Mouse (Mus musculus): ENCODE measurements around the gene Csrnp2. TPM values are rescaled to one million over a fixed set of nuclear protein-coding genes. Genes with fewer than 3 reads are reported as not detected.

Gene Csrnp2
- total RNA-seq, 2 experiments from 2014 or later: 34.5 to 34.7 TPM

DNA sequence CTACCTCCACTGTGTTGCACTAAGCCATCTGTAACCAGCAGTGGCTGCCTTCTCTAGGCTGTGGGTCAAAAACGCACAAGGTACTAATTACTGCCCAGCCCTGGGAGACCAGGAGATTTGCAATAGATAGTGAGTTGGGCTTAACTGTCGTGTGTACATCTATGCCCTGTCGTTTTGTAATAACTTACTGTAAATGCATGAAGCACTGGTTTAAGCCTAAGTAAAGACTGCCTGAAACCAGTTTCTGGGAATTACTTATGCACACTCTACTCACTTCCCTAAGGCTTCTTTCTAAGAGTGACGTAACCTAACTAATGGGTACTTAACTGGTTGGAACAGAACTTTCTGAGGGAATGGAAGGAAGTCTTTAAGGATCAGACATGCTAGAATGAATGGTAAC is 16.4 kb downstream of the Csrnp2 start:
- DNase-seq (ENCODE audit: low spot score in 2 of 2): no peak

DNA sequence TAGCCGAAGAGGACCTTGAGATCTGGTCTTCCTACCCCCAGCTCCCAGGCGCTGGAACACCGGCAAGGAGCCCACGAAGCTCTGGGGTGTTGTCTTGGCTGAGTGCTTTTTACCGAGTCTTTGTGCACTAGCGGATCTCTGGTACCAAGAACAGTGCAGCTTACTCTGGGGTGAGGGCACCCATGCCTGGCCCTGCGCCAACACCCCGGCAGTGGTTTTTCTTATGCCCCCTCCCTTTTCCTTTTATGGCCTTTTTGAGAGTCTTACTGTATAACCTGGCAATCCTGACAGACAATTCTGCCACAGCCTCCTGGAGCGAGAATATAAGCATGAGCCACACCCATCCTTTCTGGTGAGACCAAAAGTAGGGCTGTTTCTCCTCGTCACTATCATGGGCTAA is 16.9 kb downstream of the Csrnp2 start:
- no peak for DNase-seq (ENCODE audit: low spot score in 2 of 2)

DNA sequence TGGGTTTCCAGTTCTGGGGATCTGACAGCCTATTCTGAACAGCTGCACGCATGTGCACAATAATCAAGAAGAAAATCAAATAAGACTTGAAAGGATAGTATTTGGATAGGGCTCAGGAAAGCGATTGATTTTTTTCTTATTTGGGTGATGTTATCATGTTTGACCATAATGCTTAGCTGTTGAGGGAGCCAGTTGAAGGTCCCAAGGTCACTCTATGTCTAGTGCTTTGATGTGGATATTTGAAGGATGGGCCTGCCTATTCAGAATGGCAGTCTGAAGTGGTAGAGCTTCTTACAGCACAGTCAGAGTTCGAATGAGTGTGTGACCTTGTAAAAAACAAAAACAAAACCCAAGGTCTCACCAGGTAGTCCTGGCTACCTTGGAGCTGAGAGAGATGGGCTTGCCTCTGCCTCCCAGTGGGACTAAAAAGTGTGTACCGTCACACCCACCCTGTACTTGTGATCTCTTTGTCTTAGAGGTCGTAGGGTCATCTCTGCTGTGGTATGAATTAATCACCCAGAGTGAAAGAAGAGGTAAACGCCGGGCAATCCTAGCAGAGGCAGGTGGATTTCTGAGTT is 21.3 kb downstream of the Csrnp2 start:
- DNase-seq (ENCODE audit: low spot score in 2 of 2): no peak

DNA sequence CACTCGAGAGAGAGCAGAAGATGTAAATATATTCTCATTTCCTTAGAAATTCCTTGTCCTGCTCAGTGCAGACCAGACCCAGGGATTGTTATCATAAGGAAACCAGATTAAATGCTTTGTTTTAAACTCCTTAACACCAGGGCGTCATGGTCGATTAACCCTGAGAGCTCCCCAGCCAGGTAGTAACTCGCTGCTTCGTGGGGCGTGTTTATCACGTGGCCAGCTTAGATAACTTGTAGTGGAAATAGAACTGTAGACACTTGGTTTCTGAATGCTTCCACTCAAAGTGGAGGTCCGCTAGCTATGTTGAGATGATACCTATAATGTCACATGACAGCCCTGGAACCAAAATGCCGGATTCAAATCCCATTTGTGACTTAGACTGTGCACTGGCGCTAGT is 25.3 kb downstream of the Csrnp2 start:
- DNase-seq (ENCODE audit: low spot score in 2 of 2): no peak

DNA sequence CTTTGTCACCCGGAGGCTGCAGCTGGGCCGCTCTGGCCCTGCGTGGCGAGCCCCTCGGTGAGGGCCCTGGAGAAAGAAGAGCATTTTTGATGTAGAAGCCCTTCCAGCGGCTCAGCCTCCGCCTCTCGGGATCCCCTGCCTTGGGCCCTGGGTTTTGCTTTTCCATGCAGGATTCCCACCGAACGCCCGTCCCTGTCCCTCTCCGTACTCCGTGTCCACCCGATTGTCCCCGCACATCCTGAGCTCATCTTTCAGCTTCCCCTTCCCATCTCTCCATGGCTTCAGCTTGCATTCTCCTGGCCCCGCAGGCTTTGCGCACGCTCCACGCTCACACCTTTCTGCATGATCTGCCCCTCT is 26.1 kb downstream of the Csrnp2 start:
- no peak for DNase-seq (ENCODE audit: low spot score in 2 of 2)

DNA sequence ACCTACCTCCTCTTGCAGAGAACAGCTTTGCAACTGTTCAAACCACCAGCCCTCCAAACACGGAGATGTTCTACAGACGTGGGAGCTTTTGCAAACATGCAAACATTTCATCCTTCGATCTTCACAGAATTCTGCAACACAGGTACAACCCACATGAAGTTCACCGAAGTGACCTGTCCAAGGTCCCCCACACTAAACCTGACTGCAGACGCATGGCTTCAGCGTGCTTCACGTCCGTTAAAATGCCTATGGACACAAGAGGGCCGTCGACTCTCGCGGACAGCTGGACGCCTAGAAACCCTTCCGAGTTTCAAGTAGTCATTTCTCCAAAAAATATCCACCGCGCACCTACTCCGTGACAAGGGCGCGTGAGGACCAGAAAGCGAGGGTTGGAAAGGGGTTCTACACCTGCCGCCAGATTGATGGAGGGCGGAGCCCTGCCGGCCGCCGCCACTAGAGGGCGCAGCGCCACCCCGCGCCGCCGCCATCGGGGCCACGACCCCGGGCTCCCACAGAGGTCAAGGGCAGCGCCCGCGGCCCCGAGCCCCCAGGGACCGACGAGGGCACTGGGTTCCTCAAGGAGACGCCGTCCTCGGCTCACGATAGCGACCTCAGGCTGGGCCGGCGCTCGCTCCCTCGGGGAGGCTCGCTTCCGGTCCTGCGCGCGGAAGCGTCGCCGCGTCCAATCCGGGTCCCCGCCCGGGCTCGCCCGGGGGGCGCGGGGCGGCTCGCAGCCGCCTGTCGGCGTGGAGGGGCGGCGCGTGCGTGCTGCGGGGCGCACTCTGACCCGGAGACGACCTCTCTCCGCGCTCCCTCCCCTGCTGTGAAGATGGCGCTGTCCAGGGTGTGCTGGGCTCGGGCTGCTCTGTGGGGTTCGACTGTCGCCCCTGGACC is 26.7 kb downstream of the Csrnp2 start, which contains the start of gene Letmd1:
Letmd1 (plus strand) TSS at position 729 of the 894 bp plus-strand sequence.
- peak; percentile 86 to 91 for DNase-seq (ENCODE audit: low spot score in 2 of 2)

DNA sequence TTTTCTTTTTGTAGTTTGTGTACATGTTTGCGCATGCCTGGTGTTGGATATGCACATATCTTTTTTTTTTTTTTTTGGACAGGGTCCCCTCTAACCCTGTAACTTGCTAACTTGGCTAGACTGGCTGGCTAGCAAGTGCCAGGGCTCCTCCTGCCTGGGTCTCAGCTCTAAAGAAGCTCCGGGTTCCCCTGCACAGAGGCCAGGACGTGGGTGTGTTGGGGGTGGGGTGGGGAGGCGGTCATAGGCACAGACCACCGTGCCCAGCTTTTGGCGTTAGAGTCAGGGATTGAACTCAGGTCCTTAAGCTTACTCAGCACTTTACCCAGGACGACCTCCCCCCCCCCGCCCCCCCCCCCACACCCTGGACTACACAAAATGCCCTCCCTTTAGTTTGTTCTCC is 27.6 kb downstream of the Csrnp2 start:
- DNase-seq (ENCODE audit: low spot score in 2 of 2): no peak

DNA sequence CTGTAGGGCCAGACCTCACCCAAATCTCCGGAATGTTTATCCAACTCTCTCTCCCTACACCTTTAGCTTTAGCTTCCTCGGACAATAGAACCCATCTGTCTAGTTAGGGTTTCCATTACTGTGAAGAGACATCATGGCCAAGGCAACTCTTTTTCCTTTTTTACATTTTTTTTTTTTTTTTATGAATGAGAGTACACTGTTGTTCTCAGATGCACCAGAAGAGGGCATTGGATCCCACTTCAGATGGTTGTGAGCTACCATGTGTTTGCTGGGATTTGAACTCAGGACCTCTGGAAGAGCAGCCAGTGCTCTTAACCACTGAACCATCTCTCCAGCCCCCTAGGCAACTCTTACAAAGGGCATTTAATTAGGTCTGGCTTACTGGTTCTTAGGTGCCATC is 29.9 kb downstream of the Csrnp2 start:
- DNase-seq (ENCODE audit: low spot score in 2 of 2): no peak

DNA sequence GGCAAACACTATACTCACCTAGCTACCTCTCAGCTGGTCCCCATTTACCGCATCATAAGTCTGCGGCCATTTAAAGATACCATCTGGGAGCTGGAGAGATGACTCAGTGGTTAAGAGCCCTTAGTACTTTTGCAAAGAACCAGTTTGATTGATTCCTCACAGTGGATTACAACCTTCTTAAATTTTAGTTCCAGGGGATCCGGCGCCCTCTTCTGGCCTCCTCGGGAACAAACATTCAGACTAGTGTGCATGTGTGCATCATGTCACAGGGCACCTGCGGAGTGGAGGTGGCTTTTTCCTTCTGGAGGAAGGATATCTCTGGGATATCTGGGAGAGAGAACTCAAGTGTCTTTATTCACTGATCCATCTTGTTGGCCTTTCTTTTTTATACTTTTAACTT is 31.6 kb downstream of the Csrnp2 start:
- DNase-seq (ENCODE audit: low spot score in 2 of 2): peak; percentile 80

DNA sequence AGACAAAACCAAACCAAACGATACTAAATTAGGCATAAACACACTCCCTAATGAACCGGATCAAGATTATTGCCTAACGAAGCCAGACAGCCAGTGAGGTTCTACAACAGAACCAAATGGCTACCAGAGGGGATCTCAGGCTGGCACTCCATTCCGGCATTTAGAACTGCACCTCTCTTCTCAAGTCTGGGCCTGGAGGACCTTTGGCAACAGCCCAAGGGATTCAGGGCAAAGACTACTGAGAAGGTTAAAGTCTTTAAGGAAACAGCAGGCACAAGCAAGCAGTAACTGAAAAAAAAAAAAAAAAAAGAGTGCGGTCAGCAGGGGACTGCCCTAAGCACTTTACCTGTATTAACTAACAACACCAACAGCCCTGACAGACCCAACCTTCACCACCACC is 33.2 kb downstream of the Csrnp2 start:
- DNase-seq (ENCODE audit: low spot score in 2 of 2): no peak

DNA sequence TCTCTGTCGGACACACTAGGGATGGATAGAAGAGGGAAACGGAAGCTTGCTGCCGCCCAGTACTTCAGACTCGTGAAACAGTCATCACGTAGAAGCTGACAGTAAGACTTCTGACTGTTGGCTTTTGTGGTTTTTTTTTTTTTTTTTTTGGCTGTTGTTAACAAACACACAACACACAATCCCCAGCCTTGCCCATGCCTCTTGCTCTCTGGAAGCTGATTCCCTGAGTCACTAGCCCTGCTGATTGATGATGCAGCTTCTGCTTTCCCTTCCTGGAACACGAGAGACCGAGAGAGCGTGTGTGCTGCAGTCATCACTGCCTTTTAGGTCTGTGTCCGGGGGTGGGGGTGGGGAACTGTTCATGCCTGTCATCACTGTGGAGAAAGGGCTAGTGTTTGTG is 33.6 kb downstream of the Csrnp2 start:
- DNase-seq (ENCODE audit: low spot score in 2 of 2): no peak

DNA sequence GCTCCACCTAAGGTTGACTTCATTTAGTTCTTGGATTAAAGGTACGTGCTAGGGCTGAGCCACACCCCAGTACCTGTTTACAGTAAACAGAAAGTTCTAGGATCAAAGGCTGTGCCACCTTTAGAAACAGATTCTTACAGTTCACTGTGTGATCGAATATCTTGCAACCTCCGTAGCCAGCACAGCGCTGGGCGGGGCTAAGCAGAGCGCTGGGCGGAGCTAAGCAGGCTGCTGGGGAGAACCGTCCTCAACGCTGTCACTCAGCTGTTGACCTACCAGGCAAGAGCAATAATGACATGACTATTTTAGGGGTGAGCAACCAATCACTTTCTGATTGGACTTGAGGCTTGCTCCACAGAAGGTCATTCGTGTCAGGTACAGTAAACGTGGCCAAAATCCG is 34.3 kb downstream of the Csrnp2 start:
- no peak for DNase-seq (ENCODE audit: low spot score in 2 of 2)

DNA sequence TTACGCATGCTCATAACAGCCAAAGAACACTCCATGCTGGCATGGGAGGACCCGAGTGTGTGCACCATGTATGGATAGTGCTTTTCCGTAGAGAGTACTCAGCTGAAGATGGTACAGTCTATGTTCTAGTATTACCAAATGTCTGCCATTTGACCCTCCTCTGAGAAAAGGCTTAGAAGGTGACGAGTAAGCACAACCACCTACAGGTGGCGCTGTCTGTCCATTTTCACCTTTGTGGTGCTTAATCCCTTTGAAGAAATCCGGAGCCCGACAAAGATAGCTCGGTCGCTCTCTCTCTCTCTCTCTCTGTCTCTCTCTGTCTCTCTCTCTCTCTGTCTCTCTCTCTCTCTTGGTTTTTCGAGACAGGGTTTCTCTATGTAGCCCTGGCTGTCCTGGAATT is 37.2 kb downstream of the Csrnp2 start:
- peak; percentile 65 to 67 for DNase-seq (ENCODE audit: low spot score in 2 of 2)

DNA sequence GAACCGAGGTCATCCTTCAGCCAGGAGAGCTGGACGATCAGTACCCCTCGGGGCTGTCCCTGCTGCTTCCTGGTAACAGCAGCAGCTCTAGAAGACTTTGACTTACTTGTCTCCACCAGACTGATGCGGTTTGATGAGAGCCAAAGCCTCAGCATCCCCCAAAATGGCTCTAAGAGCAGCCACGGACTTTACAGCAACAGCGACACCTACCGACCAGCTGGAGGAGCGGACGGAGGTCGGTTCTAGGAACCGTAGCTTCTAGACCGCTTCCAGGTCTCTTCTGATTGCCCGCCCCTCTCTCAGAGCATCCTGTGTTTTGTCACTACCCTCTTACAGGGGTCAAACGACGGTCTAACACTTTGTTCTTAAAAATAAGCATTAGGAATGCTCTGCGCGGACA is 37.9 kb downstream of the Csrnp2 start:
- peak; percentile 80 to 84 for DNase-seq (ENCODE audit: low spot score in 2 of 2)

DNA sequence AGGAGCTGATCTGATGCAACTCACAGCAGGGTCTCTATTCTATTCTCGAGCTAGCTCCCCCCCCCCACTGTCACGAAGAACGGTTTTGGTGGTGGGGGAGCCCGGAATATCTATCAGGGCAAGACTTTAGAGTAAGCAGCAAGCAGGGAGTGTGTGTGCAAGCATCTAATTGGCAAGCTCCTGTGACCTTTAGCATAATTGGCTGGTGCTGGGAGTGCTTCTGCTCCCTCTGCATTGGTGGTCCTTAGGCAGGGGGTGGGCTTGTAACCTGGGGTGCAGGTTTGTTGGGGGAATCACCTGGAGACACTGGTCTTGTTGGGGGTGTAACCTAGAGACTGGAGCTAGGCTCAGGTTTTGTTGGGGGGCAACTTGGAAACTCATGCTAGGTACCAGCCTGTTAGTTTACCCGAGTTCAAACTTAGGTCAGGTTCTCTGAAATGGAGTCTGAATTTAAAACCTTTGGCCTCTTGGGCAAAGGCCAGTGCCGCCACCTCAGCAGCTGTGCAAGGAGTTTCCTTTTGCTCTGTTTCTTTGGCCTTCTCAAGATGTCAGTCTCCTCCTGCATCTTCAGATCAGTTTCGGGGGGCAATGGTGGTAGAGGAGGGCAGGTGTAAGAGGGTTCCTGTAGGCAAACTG is 38.8 kb downstream of the Csrnp2 start:
- DNase-seq (ENCODE audit: low spot score in 2 of 2): no peak

DNA sequence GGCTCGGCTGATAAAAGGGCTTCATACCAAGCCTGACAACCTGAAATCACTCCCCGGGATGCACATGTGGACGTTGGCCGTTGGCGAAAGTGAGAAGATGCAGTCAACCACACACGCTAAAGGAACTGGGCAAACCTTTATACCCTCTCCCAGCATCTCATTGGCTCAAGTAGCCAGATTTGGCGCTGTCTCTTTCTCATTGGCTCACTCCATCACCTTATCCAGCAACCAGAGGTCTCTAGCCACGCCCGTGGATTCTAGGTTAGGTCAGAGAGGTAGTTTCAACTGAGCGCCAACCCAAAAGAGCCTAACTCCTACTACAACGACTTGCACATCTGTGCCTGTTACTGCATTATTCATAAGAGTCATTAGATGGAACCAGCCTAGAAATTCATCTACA is 42.8 kb downstream of the Csrnp2 start:
- no peak for DNase-seq (ENCODE audit: low spot score in 2 of 2)

DNA sequence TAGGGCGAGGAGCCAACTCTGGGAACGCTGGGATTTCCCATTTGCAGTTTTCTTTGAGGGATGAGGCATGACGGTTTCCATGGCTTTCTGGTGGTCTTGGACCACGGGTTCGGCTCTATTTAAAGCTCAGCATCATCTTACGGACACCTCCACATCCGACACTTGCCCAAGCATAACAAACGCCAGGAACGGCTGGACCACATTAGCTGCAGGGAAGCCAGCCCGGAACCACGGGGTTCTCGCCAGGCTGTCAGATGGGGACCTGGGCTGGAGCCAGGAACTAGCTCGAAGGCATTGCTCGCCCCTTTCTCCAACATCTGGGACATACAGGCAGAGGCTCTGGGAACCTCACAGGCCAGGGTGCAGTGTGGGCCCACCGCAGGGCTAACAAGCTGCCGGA is 44.0 kb downstream of the Csrnp2 start:
- peak; percentile 67 to 71 for DNase-seq (ENCODE audit: low spot score in 2 of 2)

DNA sequence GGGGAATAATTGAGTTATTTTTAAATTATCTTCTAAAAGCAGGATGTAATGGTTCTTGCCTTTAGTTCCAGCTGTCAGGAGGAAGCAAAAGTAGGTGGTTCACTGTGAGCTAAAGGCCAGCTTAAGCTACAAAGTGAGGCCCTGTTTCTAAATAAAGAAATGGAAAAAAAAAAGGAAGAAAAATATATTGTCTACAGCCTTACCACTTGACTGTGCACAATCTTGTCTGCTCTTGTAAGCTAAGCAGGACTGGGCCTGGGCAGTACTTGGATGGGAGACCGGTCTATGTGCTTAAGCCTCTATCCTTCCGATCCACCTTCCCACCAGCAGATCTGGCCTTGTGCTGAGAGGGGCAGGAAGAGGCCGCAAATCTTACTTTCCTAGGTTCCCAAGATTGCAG is 45.8 kb downstream of the Csrnp2 start:
- DNase-seq (ENCODE audit: low spot score in 2 of 2): no peak

DNA sequence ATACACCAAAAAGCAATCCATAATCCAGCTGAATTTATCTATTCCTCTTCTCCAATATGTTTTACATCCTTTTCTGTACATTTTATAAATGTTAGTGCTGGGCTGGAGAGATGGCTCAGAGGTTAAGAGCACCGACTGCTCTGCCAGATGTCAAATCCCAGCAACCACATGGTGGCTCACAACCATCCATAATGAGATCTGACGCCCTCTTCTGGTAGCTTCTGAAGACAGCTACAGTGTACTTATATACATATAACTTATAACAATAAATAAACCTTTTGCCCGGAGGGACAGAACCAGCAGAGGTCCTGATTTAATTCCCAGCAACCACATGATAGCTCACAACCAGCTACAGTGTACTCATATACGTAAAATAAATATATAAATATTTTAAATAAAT is 46.7 kb downstream of the Csrnp2 start:
- no peak for DNase-seq (ENCODE audit: low spot score in 2 of 2)

DNA sequence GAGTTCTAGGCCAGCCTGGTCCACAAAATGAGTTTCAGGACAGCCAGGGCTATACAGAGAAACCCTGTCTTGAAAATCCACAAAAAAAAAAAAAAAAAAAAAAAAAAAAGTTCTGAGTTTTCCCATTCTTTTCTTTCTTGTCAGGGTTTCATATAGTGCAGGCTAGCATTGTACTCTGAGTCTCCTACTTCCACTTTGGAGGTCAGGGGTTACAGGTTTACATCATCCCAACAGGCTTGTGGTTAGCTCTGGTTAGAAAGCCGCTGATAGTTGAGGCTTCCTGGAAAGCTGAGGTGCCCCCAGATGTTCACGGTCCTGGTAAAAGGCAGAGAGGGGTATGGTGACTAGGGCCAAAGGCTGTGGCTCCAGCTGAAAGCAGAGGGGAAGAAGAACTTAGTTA is 48.4 kb downstream of the Csrnp2 start:
- no peak for DNase-seq (ENCODE audit: low spot score in 2 of 2)

DNA sequence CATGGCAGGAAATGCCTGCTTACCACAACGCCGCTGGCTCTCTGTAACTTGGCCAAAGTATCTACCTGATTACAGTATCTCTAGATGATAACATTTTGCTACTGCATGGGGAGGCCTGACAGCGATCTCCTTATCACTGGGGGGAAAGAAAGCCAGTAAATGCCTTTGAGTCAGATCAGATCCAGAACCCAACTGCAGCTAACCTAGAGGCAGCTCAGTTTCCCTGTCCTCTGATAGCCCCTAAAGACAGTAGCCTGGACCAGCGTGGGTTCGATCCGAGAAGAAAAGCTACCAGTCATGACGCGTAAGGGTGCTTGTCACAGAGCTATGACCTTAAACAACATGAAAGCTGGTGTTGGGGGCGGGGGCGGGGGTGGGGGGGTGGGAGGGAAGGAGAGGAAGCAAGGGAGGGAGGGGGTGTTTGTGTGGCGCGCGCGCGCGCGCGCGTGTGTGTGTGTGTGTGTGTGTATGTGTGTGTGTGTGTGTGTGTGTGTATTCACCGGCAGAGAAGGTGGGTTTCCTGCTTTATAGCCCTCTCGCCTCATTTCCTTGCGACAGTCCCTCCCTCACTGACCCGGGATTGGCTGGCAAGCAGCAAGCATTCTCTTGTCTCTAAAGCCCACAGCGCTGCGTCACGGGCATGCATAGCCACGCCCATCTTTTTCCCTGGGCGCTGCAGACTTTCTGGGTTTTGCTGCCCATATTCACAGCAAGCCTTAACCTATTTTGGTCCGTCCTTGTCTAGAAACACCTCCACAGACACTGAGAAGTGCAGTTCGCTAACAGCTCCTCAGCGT is 52.0 kb downstream of the Csrnp2 start:
- DNase-seq (ENCODE audit: low spot score in 2 of 2): peak; percentile 72 to 81

DNA sequence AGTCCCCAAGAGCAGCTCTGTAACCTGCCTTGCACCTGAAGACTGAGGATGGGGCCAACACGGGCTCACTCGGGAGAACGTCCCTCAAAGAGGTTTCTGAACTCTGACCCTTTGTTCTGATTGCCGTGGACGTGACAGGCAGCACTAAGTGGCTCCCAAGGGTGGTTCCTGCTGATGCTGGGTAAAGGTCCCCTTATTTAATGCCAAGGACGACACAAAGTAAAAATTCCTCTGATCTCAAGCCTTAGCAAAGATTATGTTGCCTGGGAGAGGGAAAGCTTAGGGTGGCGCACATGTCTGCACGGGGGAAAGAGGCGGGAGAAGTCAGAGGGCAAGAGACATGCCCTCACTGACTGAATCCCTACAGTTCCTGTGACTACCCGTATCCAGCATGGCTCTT is 58.8 kb downstream of the Csrnp2 start:
- DNase-seq (ENCODE audit: low spot score in 2 of 2): no peak

Data from layer of hippocampus, postnatal 10 days (tissue).